Mouse (Mus musculus): ENCODE measurements around the gene Mrtfb. TPM values are rescaled to one million over a fixed set of nuclear protein-coding genes. Genes with fewer than 3 reads are reported as not detected.

Gene Mrtfb
- total and polyA plus RNA-seq, 3 experiments: 8.3 to 27.1 (median 24.9) TPM

DNA sequence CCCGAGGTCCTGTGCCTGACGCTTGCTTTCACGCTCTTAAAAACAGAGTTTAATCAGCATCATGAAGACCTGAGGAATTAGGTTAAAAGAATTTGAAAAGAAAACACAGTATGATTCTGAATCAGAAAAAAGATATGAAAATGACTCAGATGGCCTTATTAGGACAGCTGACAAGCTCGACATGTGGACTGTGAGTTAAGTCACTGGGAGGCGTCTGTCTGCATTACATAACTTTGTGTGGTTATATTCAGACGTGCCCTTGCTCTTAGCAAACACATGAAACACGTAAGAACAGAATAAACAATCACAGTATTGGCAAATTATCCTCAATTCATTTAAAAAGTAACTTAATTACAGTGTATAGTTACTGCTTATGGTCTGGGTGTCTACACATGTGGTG is 16.0 kb upstream of the Mrtfb start:
- Histone ChIP-seq H3K9ac (ENCODE audit: low read depth, low read length) (no peak overlapping the region), H3K36me3 (ENCODE audit: control insufficient read depth, insufficient read depth, low read length) (no peaks in the 10 kb centered on the region), H3K27me3 (ENCODE audit: control insufficient read depth, insufficient read depth, low read length) (no peaks in the 10 kb centered on the region), H3K79me2 (replicated peaks; ENCODE audit: control insufficient read depth, insufficient read depth, low read length) (no peaks in the 10 kb centered on the region), H3K4me1 (ENCODE audit: control insufficient read depth, insufficient read depth, low read length) (peaks cover 5% of the 10 kb centered on the region), H3K27ac (no peak overlapping the region), H3K4me3 (no peak overlapping the region)
- TF ChIP-seq POLR2A (IDR thresholded peaks at IDR 0.05; ENCODE audit: insufficient read depth, low read depth, low read length): no peak
- TF ChIP-seq EP300 (IDR thresholded peaks at IDR 0.05; ENCODE audit: insufficient read depth, low read depth, low read length): no peak
- no peak for TF ChIP-seq CTCF (IDR thresholded peaks at IDR 0.05)
- intact Hi-C loops (cut with DNase I): no loop called here
- 67% methylated on average over 7 of the region's 7 CpGs for WGBS
- no peak for DNase-seq

DNA sequence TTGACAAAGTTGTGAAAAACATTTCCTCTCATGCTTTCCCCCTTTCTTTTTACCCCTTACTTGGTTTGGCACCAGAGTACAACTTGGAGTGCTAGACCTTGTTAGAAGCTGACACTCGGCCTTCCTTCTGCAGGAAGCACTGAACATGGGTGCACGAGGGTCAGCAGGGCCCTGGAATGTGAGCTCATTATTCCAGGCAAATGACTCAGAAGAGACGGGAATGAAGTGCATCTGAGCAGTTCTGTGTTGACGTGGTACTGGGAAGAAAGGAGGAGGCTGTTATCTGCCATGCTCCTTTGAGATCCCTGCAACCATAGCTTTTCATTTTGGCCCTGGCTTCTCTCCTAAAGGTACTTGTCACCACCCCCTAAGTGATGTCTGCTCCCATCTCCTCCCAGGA is 10.6 kb upstream of the Mrtfb start:
- Histone ChIP-seq H3K79me2 (replicated peaks; ENCODE audit: control insufficient read depth, insufficient read depth, low read length) (no peaks in the 10 kb centered on the region), H3K27me3 (ENCODE audit: control insufficient read depth, insufficient read depth, low read length) (no peaks in the 10 kb centered on the region), H3K4me1 (ENCODE audit: control insufficient read depth, insufficient read depth, low read length) (no peaks in the 10 kb centered on the region), H3K9ac (ENCODE audit: low read depth, low read length) (no peak overlapping the region), H3K36me3 (ENCODE audit: control insufficient read depth, insufficient read depth, low read length) (no peaks in the 10 kb centered on the region), H3K4me3 (no peak overlapping the region), H3K27ac (no peak overlapping the region)
- 37% methylated on average over 4 of the region's 4 CpGs for WGBS
- intact Hi-C loops (cut with DNase I): no loop called here
- no peak for TF ChIP-seq EP300 (IDR thresholded peaks at IDR 0.05; ENCODE audit: insufficient read depth, low read depth, low read length)
- TF ChIP-seq POLR2A (IDR thresholded peaks at IDR 0.05; ENCODE audit: insufficient read depth, low read depth, low read length): no peak
- no peak for TF ChIP-seq CTCF (IDR thresholded peaks at IDR 0.05)
- no peak for DNase-seq

GRCm38 (mm10) chr16:13246855-13247254 is 9.4 kb upstream of the Mrtfb start:
- 42% methylated on average over 3 of the region's 3 CpGs for WGBS
- Histone ChIP-seq H3K4me1 (ENCODE audit: control insufficient read depth, insufficient read depth, low read length) (no peaks in the 10 kb centered on the region), H3K9ac (ENCODE audit: low read depth, low read length) (no peak overlapping the region), H3K27ac (no peak overlapping the region), H3K27me3 (ENCODE audit: control insufficient read depth, insufficient read depth, low read length) (no peaks in the 10 kb centered on the region), H3K36me3 (ENCODE audit: control insufficient read depth, insufficient read depth, low read length) (no peaks in the 10 kb centered on the region), H3K79me2 (replicated peaks; ENCODE audit: control insufficient read depth, insufficient read depth, low read length) (no peaks in the 10 kb centered on the region), H3K4me3 (no peak overlapping the region)
- intact Hi-C loops (cut with DNase I): no loop called here
- no peak for TF ChIP-seq CTCF (IDR thresholded peaks at IDR 0.05)
- no peak for TF ChIP-seq EP300 (IDR thresholded peaks at IDR 0.05; ENCODE audit: insufficient read depth, low read depth, low read length)
- no peak for TF ChIP-seq POLR2A (IDR thresholded peaks at IDR 0.05; ENCODE audit: insufficient read depth, low read depth, low read length)
- DNase-seq: no peak

DNA sequence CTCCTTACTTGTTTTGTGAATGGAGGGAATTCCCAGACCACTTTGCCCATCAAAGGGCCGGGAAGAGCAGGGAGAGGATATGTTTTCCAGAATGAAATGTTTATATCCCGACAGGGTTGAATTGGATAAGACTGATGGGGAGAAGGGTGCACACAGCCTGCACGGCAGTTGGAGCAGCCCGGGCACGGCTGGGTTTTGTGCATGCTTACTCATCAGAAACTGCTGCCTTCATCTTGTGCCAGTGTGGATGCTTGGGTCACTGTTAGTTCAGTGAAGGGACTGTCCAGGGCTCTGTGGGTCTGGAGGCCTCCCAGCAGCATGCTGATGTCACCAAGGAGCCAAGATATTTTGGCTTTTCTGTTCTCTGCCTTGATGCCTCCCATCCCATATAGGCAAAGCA is 6.2 kb upstream of the Mrtfb start:
- no peak overlapping the region for H3K27ac ChIP-seq
- TF ChIP-seq EP300 (IDR thresholded peaks at IDR 0.05; ENCODE audit: insufficient read depth, low read depth, low read length) (no peak), CTCF (IDR thresholded peaks at IDR 0.05) (no peak), POLR2A (IDR thresholded peaks at IDR 0.05; ENCODE audit: insufficient read depth, low read depth, low read length) (no peak)
- 79% methylated on average over 5 of the region's 5 CpGs for WGBS
- H3K9ac ChIP-seq (ENCODE audit: low read depth, low read length): no peak overlapping the region
- H3K36me3 ChIP-seq (ENCODE audit: control insufficient read depth, insufficient read depth, low read length): no peaks in the 10 kb centered on the region
- intact Hi-C loops (cut with DNase I): no loop called here
- no peak for DNase-seq
- H3K4me1 ChIP-seq (ENCODE audit: control insufficient read depth, insufficient read depth, low read length): no peaks in the 10 kb centered on the region
- no peaks in the 10 kb centered on the region for H3K79me2 ChIP-seq (replicated peaks; ENCODE audit: control insufficient read depth, insufficient read depth, low read length)
- H3K27me3 ChIP-seq (ENCODE audit: control insufficient read depth, insufficient read depth, low read length): no peaks in the 10 kb centered on the region
- H3K4me3 ChIP-seq: no peak overlapping the region

DNA sequence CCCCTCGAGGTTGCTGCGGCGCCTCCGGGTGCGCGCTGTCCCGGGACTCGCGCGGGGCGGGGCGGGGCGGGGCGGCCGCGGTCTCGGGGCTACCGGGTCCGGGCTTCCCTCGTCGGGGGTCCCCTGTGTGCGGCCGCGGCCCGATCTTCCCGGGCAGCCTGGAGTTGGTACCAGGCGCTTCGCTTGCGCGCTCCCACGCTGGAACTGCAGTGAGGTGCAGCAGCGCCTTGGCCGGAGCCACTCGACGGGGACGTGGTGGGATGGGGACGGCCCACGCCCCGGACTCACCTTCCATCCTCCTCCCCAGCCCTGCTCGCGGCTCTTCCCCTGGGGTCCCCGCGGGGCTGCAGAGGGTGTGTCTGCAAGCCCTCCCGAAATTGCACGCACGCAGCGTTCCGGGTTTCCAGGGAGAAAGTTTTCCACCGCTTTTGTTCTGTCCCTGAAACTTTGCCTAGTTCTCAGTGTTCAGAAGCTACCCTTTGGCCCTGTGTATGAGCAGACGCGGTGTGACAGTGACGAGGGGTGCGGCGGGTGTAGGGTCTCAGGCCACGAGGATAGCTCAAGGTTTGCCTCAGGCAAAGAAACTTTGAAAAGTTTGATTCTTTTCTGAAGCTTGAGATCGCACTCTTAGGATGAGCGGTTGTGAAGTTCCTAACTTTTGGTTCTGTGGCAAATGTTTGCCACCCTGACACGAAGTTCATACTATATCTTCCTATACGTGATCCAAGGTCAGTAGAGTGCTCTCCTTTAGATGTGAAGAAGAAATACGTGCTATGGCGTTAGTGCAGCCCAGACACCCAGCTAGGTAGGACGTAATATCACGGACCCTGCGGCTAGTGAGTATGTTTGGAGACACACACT is 616 bp downstream of the Mrtfb start:
- Histone ChIP-seq H3K79me2 (replicated peaks; ENCODE audit: control insufficient read depth, insufficient read depth, low read length) (peaks cover 10% of the 10 kb centered on the region; the same call in 1 of the 2 replicates), H3K27me3 (ENCODE audit: control insufficient read depth, insufficient read depth, low read length) (no peaks in the 10 kb centered on the region), H3K27ac (peak overlapping the region; percentile 89), H3K36me3 (ENCODE audit: control insufficient read depth, insufficient read depth, low read length) (peaks cover 4% of the 10 kb centered on the region; the same call in 1 of the 2 replicates), H3K4me3 (peak overlapping the region; percentile 83), H3K4me1 (ENCODE audit: control insufficient read depth, insufficient read depth, low read length) (peaks cover 11% of the 10 kb centered on the region), H3K9ac (ENCODE audit: low read depth, low read length) (peak overlapping the region; percentile 98)
- intact Hi-C loops (cut with DNase I): loop anchor here (1.0 to 5.0 kb wide), 3 partner anchors 75 to 100 kb away; no protein-coding TSS in a partner anchor
- no peak for TF ChIP-seq EP300 (IDR thresholded peaks at IDR 0.05; ENCODE audit: insufficient read depth, low read depth, low read length)
- no peak for TF ChIP-seq CTCF (IDR thresholded peaks at IDR 0.05)
- no peak for TF ChIP-seq POLR2A (IDR thresholded peaks at IDR 0.05; ENCODE audit: insufficient read depth, low read depth, low read length)
- no peak for DNase-seq
- 2% methylated on average over 64 of the region's 64 CpGs for WGBS

DNA sequence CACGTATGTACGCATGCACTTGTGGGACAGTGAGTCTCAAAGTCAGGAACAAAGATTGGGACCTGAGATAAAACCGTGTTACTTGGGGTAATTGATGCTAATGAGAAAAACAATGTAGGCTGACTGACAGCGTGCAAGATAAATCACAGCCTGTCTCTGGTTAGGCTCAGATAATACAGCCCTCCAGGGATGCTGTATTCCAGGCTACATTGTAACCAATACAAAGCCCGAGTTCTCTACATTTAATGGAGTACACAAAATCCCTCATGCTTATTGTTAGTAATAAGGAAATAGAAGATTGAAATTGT is 1.2 kb downstream of the Mrtfb start:
- Histone ChIP-seq H3K9ac (ENCODE audit: low read depth, low read length) (peak overlapping the region; percentile 98), H3K36me3 (ENCODE audit: control insufficient read depth, insufficient read depth, low read length) (peaks cover 4% of the 10 kb centered on the region; the same call in 1 of the 2 replicates), H3K4me1 (ENCODE audit: control insufficient read depth, insufficient read depth, low read length) (peaks cover 11% of the 10 kb centered on the region), H3K27ac (peak overlapping the region; percentile 89), H3K27me3 (ENCODE audit: control insufficient read depth, insufficient read depth, low read length) (no peaks in the 10 kb centered on the region), H3K4me3 (peak overlapping the region; percentile 83), H3K79me2 (replicated peaks; ENCODE audit: control insufficient read depth, insufficient read depth, low read length) (peaks cover 11% of the 10 kb centered on the region; the same call in 1 of the 2 replicates)
- DNase-seq: no peak
- intact Hi-C loops (cut with DNase I): loop anchor here (2.0 to 5.0 kb wide), 2 partner anchors 75 to 99 kb away; no protein-coding TSS in a partner anchor
- 12% methylated on average over 5 of the region's 5 CpGs for WGBS
- no peak for TF ChIP-seq POLR2A (IDR thresholded peaks at IDR 0.05; ENCODE audit: insufficient read depth, low read depth, low read length)
- no peak for TF ChIP-seq CTCF (IDR thresholded peaks at IDR 0.05)
- TF ChIP-seq EP300 (IDR thresholded peaks at IDR 0.05; ENCODE audit: insufficient read depth, low read depth, low read length): no peak

Measured in heart, adult 2 months (tissue).